Mouse (Mus musculus) liver, adult 2 months (tissue): ENCODE results near the gene B3gnt3. TPM values are rescaled to one million over a fixed set of nuclear protein-coding genes. Genes with fewer than 3 reads are reported as not detected.
A peak's percentile ranks its signal among the peaks of the same experiment; 100 is the strongest.
"Not testable (repeated sequence)": the region's sequence is repeated elsewhere in the genome, so short reads cannot be mapped to it uniquely, and the experiment has no call there.

ENCODE experiments used
- DNase-seq: peaks from one replicate; pipeline ENCODE4 v3.0.0-alpha.2; 2011; ENCODE audit warnings: low read depth, low spot score; ENCODE audit errors: extremely low read depth
- H3K27ac ChIP-seq: fragments of 200-500 bp; replicated peaks from 2 replicates; pipeline ENCODE4 v1.5.1; 2012; ENCODE audit warnings: low read depth, mild to moderate bottlenecking, control low read depth, inconsistent platforms, low read length; ENCODE audit not compliant: insufficient read depth
- H3K27me3 ChIP-seq: fragments of 200-500 bp; 2 replicates; pipeline ENCODE4 v1.6.1; 2012; ENCODE audit warnings: mild to moderate bottlenecking, moderate library complexity, low read length, inconsistent platforms; ENCODE audit not compliant: control insufficient read depth, insufficient read depth
- H3K36me3 ChIP-seq: fragments of 200-500 bp; 2 replicates; pipeline ENCODE4 v1.6.1; 2012; ENCODE audit warnings: low read length, inconsistent platforms; ENCODE audit not compliant: control insufficient read depth, insufficient read depth
- H3K4me1 ChIP-seq: fragments of 200-500 bp; 2 replicates; pipeline ENCODE4 v1.6.1; 2011; ENCODE audit warnings: low read length; ENCODE audit not compliant: control insufficient read depth, insufficient read depth
- H3K4me3 ChIP-seq: fragments of 200-500 bp; 2 replicates; pipeline ENCODE4 v1.5.1; 2011; ENCODE audit warnings: low read depth, mild to moderate bottlenecking, control low read depth, low read length, moderate library complexity; ENCODE audit not compliant: insufficient read depth
- H3K79me2 ChIP-seq: fragments of 200-500 bp; 2 replicates; pipeline ENCODE4 v1.6.1; 2012; ENCODE audit warnings: inconsistent platforms, mild to moderate bottlenecking, low read length, moderate library complexity; ENCODE audit not compliant: control insufficient read depth, insufficient read depth
- H3K9ac ChIP-seq: fragments of 200-500 bp; 2 replicates; pipeline ENCODE4 v1.6.1; 2012; ENCODE audit warnings: low read depth, mild to moderate bottlenecking, control low read depth, inconsistent platforms, low read length
- CTCF ChIP-seq: fragments of 200-500 bp; IDR thresholded peaks from 2 replicates; pipeline ENCODE4 v1.5.1; 2011; ENCODE audit warnings: low read depth, low read length, control low read depth
- POLR2A ChIP-seq: fragments of 200-500 bp; IDR thresholded peaks from 2 replicates; pipeline ENCODE4 v1.6.1; 2011; ENCODE audit warnings: low read length, control low read depth; ENCODE audit not compliant: insufficient read depth; ENCODE audit errors: extremely low read depth
- WGBS: fragments of 180-500 bp; shearing (Covaris S2); methylation state at CpG from one replicate; pipeline ENCODE4 v1.1.7; 2018; 5-methylcytosine and 5-hydroxymethylcytosine counted together
- polyA plus RNA-seq: library from polyadenylated mRNA; depleted of rRNA; stranded (reverse); fragments of >200 nt; gene quantifications from 2 replicates; pipeline ENCODE4 v1.2.3, GENCODE M21; 2012
- total RNA-seq: library from RNA; depleted of rRNA; stranded (reverse); fragments of >200 nt; gene quantifications from 2 replicates; pipeline ENCODE4 v1.2.3, GENCODE M21; 2014

Gene B3gnt3
- total and polyA plus RNA-seq, 2 experiments, result 0.92 to 2.6 TPM

DNA sequence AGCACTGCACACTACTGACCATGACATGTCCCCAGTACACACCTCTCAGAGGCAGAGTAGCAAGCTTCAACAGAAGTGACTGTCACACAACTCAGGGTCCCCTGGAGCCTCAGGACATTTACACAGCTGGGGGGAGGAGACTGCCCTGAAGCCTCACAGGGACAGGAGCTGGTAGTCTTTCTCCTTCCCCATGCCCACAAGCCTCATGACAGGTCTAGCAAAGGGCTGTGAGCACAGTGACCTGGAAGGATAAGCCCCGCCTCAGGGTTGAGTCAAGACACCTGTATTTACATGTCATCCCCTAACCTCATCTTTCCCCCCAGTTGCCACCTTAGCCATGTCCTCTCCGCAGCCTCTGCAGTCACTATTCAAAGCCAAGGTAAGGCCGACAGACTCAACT lies 39.6 kb upstream of the B3gnt3 start:
- 50% methylated on average over 3 of the region's 3 CpGs for WGBS

DNA sequence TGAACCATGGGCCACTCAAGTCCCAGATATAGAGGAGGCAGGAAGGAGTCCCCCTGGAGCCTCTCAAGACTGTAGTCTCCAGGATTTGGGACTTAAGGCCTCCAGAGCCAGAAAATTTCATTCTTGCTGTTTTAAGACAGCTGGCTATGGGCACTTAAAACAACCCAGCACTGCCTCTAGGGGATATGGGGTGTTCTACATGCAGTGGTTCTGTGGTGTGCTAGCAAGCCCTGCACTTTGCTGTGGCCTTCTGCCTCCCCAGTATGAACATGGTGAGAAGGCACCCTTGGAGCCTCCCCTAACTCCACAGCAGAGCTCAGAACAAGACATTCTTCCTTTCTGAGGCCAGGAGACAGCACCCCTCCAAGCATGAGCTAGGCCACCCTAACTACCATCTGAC lies 36.7 kb upstream of the B3gnt3 start:
- not testable (repeated sequence) for H3K4me1 ChIP-seq, H3K4me3 ChIP-seq, H3K27me3 ChIP-seq, H3K9ac ChIP-seq, H3K79me2 ChIP-seq, H3K36me3 ChIP-seq, DNase-seq, H3K27ac ChIP-seq

More for the DNA sequence above, 39.6 kb upstream of the B3gnt3 start:
- Histone ChIP-seq H3K27ac (no peak overlapping the region), H3K36me3 (no peaks in the 10 kb centered on the region), H3K4me3 (no peak overlapping the region), H3K4me1 (no peaks in the 10 kb centered on the region), H3K79me2 (no peaks in the 10 kb centered on the region), H3K9ac (no peak overlapping the region), H3K27me3 (no peaks in the 10 kb centered on the region)
- no peak for DNase-seq
- TF ChIP-seq CTCF (no peak), POLR2A (no peak)

DNA sequence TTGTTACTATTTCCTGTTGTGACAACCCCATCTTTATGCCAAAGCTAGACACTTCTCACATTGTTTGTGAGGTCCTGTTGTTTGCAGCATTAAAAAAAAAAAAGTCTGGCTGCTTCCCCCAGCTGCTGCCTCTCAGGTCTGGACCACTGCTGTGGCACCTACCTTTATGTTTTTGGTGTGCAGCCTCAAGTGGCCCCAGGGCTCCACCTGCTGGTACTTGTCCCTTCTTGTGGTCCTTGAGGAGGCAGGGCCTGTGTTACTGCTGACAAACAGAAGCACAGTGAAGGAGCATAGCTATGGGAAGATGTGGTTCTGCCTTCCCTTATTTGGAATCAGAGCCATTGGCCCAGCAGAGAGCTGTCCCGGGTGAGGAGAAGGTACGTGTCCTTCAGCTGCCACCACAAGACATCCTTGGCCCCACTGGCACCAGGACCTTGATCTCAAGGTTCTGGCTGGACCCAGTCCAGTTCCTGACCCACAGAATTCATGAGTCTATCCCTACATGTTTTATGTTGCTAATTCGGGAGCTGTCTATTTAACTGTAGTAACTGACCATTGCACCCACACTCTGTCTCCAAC lies 30.2 kb upstream of the B3gnt3 start:
- TF ChIP-seq CTCF, result peak; percentile 54
- TF ChIP-seq POLR2A, result no peak
- no peak overlapping the region for H3K27ac ChIP-seq
- H3K36me3 ChIP-seq, result no peaks in the 10 kb centered on the region
- no peaks in the 10 kb centered on the region for H3K79me2 ChIP-seq
- 64% methylated on average over 3 of the region's 3 CpGs for WGBS
- DNase-seq, result no peak
- H3K4me3 ChIP-seq, result no peak overlapping the region
- H3K27me3 ChIP-seq, result 0 out of 2 replicates have a peak, but pooled peaks cover 3% of the 10 kb centered on the region
- no peak overlapping the region for H3K9ac ChIP-seq
- H3K4me1 ChIP-seq, result no peaks in the 10 kb centered on the region

- Histone ChIP-seq H3K36me3 (no peaks in the 10 kb centered on the region), H3K27ac (no peak overlapping the region), H3K27me3 (0 out of 2 replicates have a peak, but pooled peaks cover 3% of the 10 kb centered on the region), H3K9ac (no peak overlapping the region), H3K4me3 (no peak overlapping the region), H3K4me1 (no peaks in the 10 kb centered on the region), H3K79me2 (no peaks in the 10 kb centered on the region)
- no peak for TF ChIP-seq POLR2A
- no peak for TF ChIP-seq CTCF
- no peak for DNase-seq
- WGBS, result 8% methylated on average over 13 of the region's 16 CpGs
Measured at GRCm38 (mm10) chr8:71728826-71729620, 27.4 kb upstream of the B3gnt3 start.

DNA sequence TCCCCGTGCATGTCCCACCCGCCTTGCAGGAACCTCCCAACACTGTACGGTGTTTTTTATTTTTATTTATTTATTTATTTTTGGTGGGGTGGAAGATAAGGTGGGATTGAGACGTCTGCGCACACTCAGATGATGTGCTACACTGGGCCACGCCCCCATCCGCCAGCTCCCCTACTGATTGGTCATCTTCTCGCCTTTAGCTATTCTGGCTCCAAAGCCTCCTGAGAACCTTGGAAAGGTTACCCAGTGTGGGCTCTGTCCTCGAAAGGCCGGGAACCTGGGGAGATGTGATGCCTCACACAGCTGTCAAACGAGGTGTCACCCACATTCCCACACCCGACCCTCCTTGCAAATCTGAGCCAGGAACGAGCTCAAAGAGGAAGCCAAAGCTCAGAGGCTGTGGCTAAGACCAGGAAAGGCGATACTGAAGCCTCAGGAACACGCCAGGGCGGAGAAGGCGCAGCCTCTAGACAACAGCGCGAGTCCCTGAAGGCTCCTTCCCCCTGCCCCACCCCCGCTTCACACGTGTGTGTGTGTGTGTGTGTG lies 26.7 kb upstream of the B3gnt3 start:
- WGBS, result 13% methylated on average over 21 of the region's 21 CpGs
- no peaks in the 10 kb centered on the region for H3K36me3 ChIP-seq
- no peak overlapping the region for H3K9ac ChIP-seq
- H3K4me3 ChIP-seq, result no peak overlapping the region
- H3K27ac ChIP-seq, result no peak overlapping the region
- TF ChIP-seq CTCF (no peak), POLR2A (no peak)
- 0 out of 2 replicates have a peak, but pooled peaks cover 3% of the 10 kb centered on the region for H3K27me3 ChIP-seq
- DNase-seq, result no peak
- no peaks in the 10 kb centered on the region for H3K4me1 ChIP-seq
- no peaks in the 10 kb centered on the region for H3K79me2 ChIP-seq
